Mouse (Mus musculus) urinary bladder, postnatal 0 days (tissue): ENCODE measurements around the gene Lag3. TPM values are rescaled to one million over a fixed set of nuclear protein-coding genes. Genes with fewer than 3 reads are reported as not detected.

Experiments used
- polyA plus RNA-seq: library from polyadenylated mRNA; unstranded; fragments of >200 nt; fragmentation: Nextera tagmentation; extraction: Ambion mirVana; gene quantifications from 2 replicates; pipeline ENCODE4 v1.2.1, GENCODE M21; 2015

Lag3 gene
- 0.55 and 0.60 TPM in 2 replicates for polyA plus RNA-seq

DNA sequence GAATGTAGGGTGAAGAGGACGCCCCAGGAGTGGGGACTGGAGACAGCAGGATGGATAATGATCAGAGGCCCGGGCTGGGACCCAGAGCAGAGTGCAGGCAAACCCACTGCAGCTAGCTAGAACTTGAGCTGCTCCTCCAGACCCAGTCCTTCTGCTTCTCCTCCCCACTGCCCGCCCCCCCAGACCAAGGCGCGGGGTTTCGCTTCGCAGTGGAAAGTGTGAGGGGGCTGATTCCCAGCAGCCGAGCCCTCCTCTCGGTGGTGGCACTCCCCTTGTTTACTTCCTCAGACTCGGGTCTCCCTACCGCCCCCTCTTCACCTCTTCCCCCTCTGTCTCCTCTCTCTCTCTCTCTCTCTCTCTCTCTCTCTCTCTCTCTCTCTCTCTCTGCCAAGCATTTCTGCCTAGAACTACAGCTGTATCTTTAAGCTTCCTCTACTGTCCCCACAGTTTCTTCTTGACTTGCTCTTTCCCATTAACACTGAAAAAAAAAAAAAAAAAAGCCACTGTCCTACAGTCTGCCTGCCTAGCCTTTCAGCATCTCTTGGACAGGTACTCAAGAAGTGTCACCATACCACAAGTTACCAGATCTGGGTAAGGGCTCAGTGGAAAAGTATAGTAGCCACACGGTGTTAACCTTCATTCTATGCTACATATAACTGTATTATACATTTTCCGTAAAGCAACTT, at the start of gene Lag3:
Gene Lag3, minus strand, starts transcription at position 173 of the 686 bp plus-strand sequence.

GRCm38 (mm10) chr6:124930754-124931524, 19.4 kb upstream of the Lag3 start, which contains the start of gene Mlf2:
Gene Mlf2 (plus strand): TSS chr6:124931386.

DNA sequence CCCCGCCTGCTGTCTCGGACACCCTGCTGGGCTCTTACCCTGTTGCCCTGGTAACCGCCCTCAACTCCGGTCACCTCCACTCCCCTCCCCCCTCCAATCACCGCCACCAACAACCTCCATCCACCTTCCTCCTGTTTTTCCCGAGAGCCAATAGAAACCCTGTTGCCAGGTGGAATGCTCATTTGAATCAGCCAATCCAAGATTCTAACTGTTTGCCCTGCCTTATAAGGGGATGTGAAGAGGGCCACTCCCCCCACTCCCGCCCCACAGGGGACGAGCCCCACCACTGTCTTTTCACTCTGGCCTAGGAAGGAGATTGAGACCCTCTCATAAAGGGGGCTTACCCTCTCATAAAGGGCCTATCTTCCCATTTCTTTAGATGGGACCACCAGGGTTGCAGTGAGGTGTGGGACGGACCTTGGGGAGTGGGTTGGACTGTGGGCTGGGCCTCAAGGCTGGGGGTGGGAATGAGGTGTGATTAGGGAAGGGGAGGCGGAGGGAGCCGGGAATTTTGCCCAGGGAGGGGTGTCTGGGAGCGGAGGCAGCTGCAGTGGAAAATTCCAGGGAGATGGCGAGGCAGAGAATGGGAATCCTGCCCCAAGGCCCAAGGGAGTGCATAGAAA, 8.3 kb upstream of the Lag3 start, which contains the start of gene Ptms:
Gene Ptms, minus strand, starts transcription at position 409 of the 623 bp plus-strand sequence.

DNA sequence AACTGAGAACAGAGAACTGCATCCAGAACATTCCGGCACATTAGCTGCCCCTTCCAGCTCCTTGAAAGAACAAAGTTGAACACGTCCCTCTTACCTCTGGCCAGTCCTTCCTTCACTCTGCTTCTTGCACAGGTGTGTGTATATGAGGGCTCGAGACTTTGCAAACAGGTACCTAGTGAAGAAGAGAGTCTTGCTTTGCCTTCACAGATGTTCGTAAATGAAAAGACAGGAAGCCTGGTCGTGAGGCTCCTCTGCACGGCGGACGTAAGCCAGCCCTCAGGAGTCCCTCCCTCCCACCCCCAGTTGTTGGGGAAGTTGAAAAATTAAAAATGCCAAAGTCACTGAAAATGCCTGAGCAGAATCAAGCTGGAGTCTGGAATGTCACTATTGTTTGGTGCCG, 23.5 kb downstream of the Lag3 start, which contains the start of gene Cd4:
Gene Cd4, minus strand, starts transcription at position 236 of the 400 bp plus-strand sequence.

DNA sequence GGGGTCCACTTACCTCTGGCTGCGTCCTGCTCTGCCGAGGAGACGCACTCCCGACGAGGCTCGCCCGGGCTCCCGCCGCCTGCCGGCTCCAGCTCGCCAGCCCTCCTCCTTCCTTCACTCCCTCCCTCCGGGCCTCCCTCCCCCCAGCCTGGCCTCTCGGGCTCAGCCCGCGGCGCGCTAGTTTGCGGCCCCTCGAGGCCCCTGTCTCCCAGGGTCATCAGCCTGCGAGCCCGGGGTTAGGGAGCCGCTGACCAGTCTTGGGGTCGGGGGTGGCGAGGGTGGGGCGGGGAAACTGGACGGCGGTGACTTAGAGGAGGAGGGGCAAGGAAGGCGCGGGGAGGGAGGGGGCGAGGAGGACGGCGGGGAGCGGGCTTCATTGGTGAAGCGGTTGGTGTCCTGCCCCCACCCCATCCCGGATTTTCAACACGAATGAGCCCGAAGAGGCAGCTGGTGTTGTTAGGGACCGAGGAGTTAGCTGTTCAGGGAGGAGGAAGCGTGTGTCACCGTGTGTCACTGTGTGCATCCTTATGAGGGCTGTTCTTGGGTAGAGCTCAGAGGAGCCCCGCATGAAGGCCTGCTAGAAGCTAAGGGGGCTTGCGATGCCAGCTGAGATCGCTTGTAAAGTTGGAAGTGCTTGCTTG, 47.7 kb downstream of the Lag3 start, which contains the start of gene Gpr162:
Gene Gpr162, minus strand, starts transcription at position 326 of the 641 bp plus-strand sequence.

GRCm38 (mm10) chr6:124856916-124857839, 54.3 kb downstream of the Lag3 start, which contains the start of gene P3h3:
Gene P3h3 (minus strand): TSS chr6:124857752.

Other genes with a start within 250 kb of the Lag3 start
- gene Lpcat3, start 248.7 kb downstream of the Lag3 start, polyA plus RNA-seq = 49.1 and 51.0 TPM in 2 replicates
- gene Emg1, start 199.5 kb downstream of the Lag3 start, polyA plus RNA-seq = 86.6 and 92.7 TPM in 2 replicates
- 203 and 205 TPM in 2 replicates for gene Phb2, start 199.4 kb downstream of the Lag3 start, polyA plus RNA-seq
- 9.8 and 19.0 TPM in 2 replicates for gene Ptpn6, start 173.0 kb downstream of the Lag3 start, polyA plus RNA-seq
- gene Grcc10, start 170.3 kb downstream of the Lag3 start, polyA plus RNA-seq = 349 and 354 TPM in 2 replicates
- not detected in 2 replicates for gene Gm45234, start 155.7 kb downstream of the Lag3 start, polyA plus RNA-seq
- 8.4 and 9.3 TPM in 2 replicates for gene Atn1, start 155.2 kb downstream of the Lag3 start, polyA plus RNA-seq
- gene Eno2, start 142.0 kb downstream of the Lag3 start, polyA plus RNA-seq = 5.9 and 6.2 TPM in 2 replicates
- 0.23 TPM in 1 of 2 replicates, not detected in the other for gene Lrrc23, start 132.0 kb downstream of the Lag3 start, polyA plus RNA-seq
- gene Spsb2, start 103.0 kb downstream of the Lag3 start, polyA plus RNA-seq = 11.7 and 16.0 TPM in 2 replicates
- 393 and 456 TPM in 2 replicates for gene Tpi1, start 97.4 kb downstream of the Lag3 start, polyA plus RNA-seq
- gene Usp5, start 82.2 kb downstream of the Lag3 start, polyA plus RNA-seq = 71.7 and 72.1 TPM in 2 replicates
- 32.7 and 43.3 TPM in 2 replicates for gene Cdca3, start 82.2 kb downstream of the Lag3 start, polyA plus RNA-seq
- gene Gnb3, start 71.4 kb downstream of the Lag3 start, polyA plus RNA-seq = 0.20 TPM in 1 of 2 replicates, not detected in the other
- 16.1 and 16.6 TPM in 2 replicates for gene P3h3, start 54.0 kb downstream of the Lag3 start, polyA plus RNA-seq
- gene Gpr162, start 47.7 kb downstream of the Lag3 start, polyA plus RNA-seq = 0.66 and 0.69 TPM in 2 replicates
- 0.10 and 0.42 TPM in 2 replicates for gene Cd4, start 23.5 kb downstream of the Lag3 start, polyA plus RNA-seq
- 340 and 360 TPM in 2 replicates for gene Ptms, start 8.4 kb upstream of the Lag3 start, polyA plus RNA-seq
- gene Mlf2, start 19.7 kb upstream of the Lag3 start, polyA plus RNA-seq = 285 and 313 TPM in 2 replicates
- 106 and 122 TPM in 2 replicates for gene Cops7a, start 53.8 kb upstream of the Lag3 start, polyA plus RNA-seq
- 7.8 and 10.2 TPM in 2 replicates for gene Pianp, start 85.0 kb upstream of the Lag3 start, polyA plus RNA-seq
- gene Zfp384, start 97.4 kb upstream of the Lag3 start, polyA plus RNA-seq = 6.0 and 6.6 TPM in 2 replicates
- 59.9 and 71.5 TPM in 2 replicates for gene Ing4, start 128.1 kb upstream of the Lag3 start, polyA plus RNA-seq
- gene Acrbp, start 138.0 kb upstream of the Lag3 start, polyA plus RNA-seq = 2.3 and 3.2 TPM in 2 replicates
- 2.4 and 3.2 TPM in 2 replicates for gene Lpar5, start 156.2 kb upstream of the Lag3 start, polyA plus RNA-seq
- gene Chd4, start 184.3 kb upstream of the Lag3 start, polyA plus RNA-seq = 31.8 and 32.9 TPM in 2 replicates
- 31.6 and 32.2 TPM in 2 replicates for gene Nop2, start 220.2 kb upstream of the Lag3 start, polyA plus RNA-seq
- gene Iffo1, start 233.5 kb upstream of the Lag3 start, polyA plus RNA-seq = 6.4 and 7.9 TPM in 2 replicates